Mouse (Mus musculus) v-Abl transformed pro-B cells (cell line): ENCODE data around the gene Vmn1r160.
"Not testable (repeated sequence)": the region's sequence is repeated elsewhere in the genome, so short reads cannot be mapped to it uniquely, and the experiment has no call there.

Experiments
- in situ Hi-C, 2 experiments: fragments of 400-800 bp; cut with MboI; formaldehyde crosslinking; loops; one replicate each; pipeline ENCODE4 v1.15.1; 2025; ENCODE audit not compliant: unreplicated experiment in 2 of 2

Vmn1r160 gene

DNA sequence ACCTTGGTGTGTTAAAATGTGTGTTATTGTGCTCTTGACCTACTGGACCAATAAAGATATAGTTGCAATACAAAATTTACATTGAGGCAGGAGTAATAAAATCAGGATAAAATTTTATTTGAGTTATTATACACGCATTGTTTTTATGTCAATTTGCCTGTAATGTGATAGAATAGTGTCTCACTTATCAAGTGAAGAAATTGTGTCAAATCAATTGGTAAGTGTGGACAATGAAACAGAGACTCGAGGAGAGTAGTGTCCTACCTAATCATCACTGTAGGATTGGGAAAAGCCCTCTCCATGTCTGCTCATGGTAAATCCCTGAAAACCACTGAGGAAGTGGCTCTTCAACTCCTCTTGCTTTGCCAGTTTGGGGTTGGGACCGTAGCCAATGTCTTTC is at the start of gene Vmn1r160:
Gene Vmn1r160 (plus strand): TSS at position 301 of the 400 bp plus-strand sequence.
- in situ Hi-C loops = not testable (repeated sequence)

GRCm38 (mm10) chr7:22843505-22843904 is 27.5 kb upstream of the Vmn1r160 start, which contains the start of gene Vmn1r159:
TSS of gene Vmn1r159 (minus strand) at chr7:22843605.
- in situ Hi-C loops = not testable (repeated sequence)
